Mouse (Mus musculus) kidney, embryonic 16.5 days (tissue): ENCODE measurements around the gene Trpv6. TPM values are rescaled to one million over a fixed set of nuclear protein-coding genes. Genes with fewer than 3 reads are reported as not detected.

Source experiments
- ATAC-seq: fragments of 200-750 bp; cut with Nextera tagmentation; 2 replicates; pipeline ENCODE4 v1.8.0; 2017; ENCODE audit warnings: moderate TSS enrichment; ENCODE audit not compliant: low FRiP score, low TSS enrichment
- H3K27ac ChIP-seq: fragments of 300-500 bp; sonication (generic); 2 replicates; pipeline ENCODE4 v1.5.1; 2014; ENCODE audit warnings: low read length
- H3K27me3 ChIP-seq: fragments of 300-500 bp; sonication (generic); 2 replicates; pipeline ENCODE4 v1.6.1; 2014; ENCODE audit warnings: low read length, control low read depth, mixed read lengths; ENCODE audit not compliant: insufficient read depth
- H3K36me3 ChIP-seq: fragments of 300-500 bp; sonication (generic); 2 replicates; pipeline ENCODE4 v1.6.1; 2014; ENCODE audit warnings: low read length, control low read depth, mixed read lengths; ENCODE audit not compliant: insufficient read depth
- H3K4me1 ChIP-seq: fragments of 300-500 bp; sonication (generic); 2 replicates; pipeline ENCODE4 v1.6.1; 2014; ENCODE audit warnings: low read length, control low read depth, mixed read lengths; ENCODE audit not compliant: insufficient read depth
- H3K4me2 ChIP-seq: fragments of 300-500 bp; sonication (generic); replicated peaks from 2 replicates; pipeline ENCODE4 v1.6.1; 2014; ENCODE audit warnings: low read depth, low read length
- H3K4me3 ChIP-seq: fragments of 300-500 bp; sonication (generic); 2 replicates; pipeline ENCODE4 v1.5.1; 2014; ENCODE audit warnings: mild to moderate bottlenecking, low read length
- H3K9ac ChIP-seq: fragments of 300-500 bp; sonication (generic); replicated peaks from 2 replicates; pipeline ENCODE4 v1.6.1; 2014; ENCODE audit warnings: low read length
- H3K9me3 ChIP-seq: fragments of 300-500 bp; sonication (generic); 2 replicates; pipeline ENCODE4 v1.6.1; 2016; ENCODE audit warnings: low read length, control low read depth
- WGBS: fragments of 180-500 bp; shearing (Covaris S2); extraction: QIAGEN DNeasy Blood & Tissue Kit; methylation state at CpG from one replicate; pipeline ENCODE4 v1.1.7; 2014; 5-methylcytosine and 5-hydroxymethylcytosine counted together
- polyA plus RNA-seq: library from polyadenylated mRNA; unstranded; fragments of >200 nt; fragmentation: Nextera tagmentation; extraction: Ambion mirVana; gene quantifications from 2 replicates; pipeline ENCODE4 v1.2.1, GENCODE M21; 2015

Gene Trpv6
- polyA plus RNA-seq, 1 experiment from 2014 or later = 7.1 TPM

- under 1% methylated on average over 23 of the region's 23 CpGs for WGBS
- Histone ChIP-seq H3K4me2 (peak overlapping the region; percentile 95), H3K4me3 (peak overlapping the region; percentile 80), H3K27ac (peak overlapping the region; percentile 91), H3K4me1 (peaks cover 6% of the 10 kb centered on the region; the same call in 1 of the 2 replicates), H3K9me3 (no peaks in the 10 kb centered on the region), H3K27me3 (no peaks in the 10 kb centered on the region), H3K9ac (peak overlapping the region; percentile 92), H3K36me3 (no peaks in the 10 kb centered on the region)
- peak; percentile 72 for ATAC-seq
Observed at GRCm38 (mm10) chr6:41604401-41605050, 31.7 kb downstream of the Trpv6 start.

- Histone ChIP-seq H3K4me1 (no peaks in the 10 kb centered on the region), H3K27me3 (no peaks in the 10 kb centered on the region), H3K4me2 (no peak overlapping the region), H3K9me3 (no peaks in the 10 kb centered on the region), H3K36me3 (no peaks in the 10 kb centered on the region), H3K27ac (no peak overlapping the region), H3K4me3 (no peak overlapping the region), H3K9ac (no peak overlapping the region)
- no peak for ATAC-seq
- WGBS = 61% methylated on average over 1 of the region's 1 CpGs
Observed at GRCm38 (mm10) chr6:41582189-41582588, 54.0 kb downstream of the Trpv6 start.

GRCm38 (mm10) chr6:41581295-41581694, 54.9 kb downstream of the Trpv6 start:
- Histone ChIP-seq H3K27ac (no peak overlapping the region), H3K9me3 (no peaks in the 10 kb centered on the region), H3K27me3 (no peaks in the 10 kb centered on the region), H3K4me1 (no peaks in the 10 kb centered on the region), H3K36me3 (no peaks in the 10 kb centered on the region), H3K9ac (no peak overlapping the region), H3K4me2 (no peak overlapping the region), H3K4me3 (no peak overlapping the region)
- 56% methylated on average over 7 of the region's 7 CpGs for WGBS
- ATAC-seq = no peak

GRCm38 (mm10) chr6:41577297-41577696, 58.9 kb downstream of the Trpv6 start:
- H3K9me3 ChIP-seq = no peaks in the 10 kb centered on the region
- ATAC-seq = no peak
- no peaks in the 10 kb centered on the region for H3K27me3 ChIP-seq
- H3K4me1 ChIP-seq = no peaks in the 10 kb centered on the region
- WGBS = 57% methylated on average over 5 of the region's 5 CpGs
- no peaks in the 10 kb centered on the region for H3K36me3 ChIP-seq
- no peak overlapping the region for H3K27ac ChIP-seq
- H3K4me2 ChIP-seq = no peak overlapping the region
- no peak overlapping the region for H3K4me3 ChIP-seq
- no peak overlapping the region for H3K9ac ChIP-seq

GRCm38 (mm10) chr6:41576526-41577097, 59.6 kb downstream of the Trpv6 start:
- Histone ChIP-seq H3K9ac (no peak overlapping the region), H3K36me3 (no peaks in the 10 kb centered on the region), H3K27me3 (no peaks in the 10 kb centered on the region), H3K4me1 (no peaks in the 10 kb centered on the region), H3K9me3 (no peaks in the 10 kb centered on the region), H3K27ac (no peak overlapping the region), H3K4me3 (no peak overlapping the region), H3K4me2 (no peak overlapping the region)
- ATAC-seq = peak; percentile 23; the same call in 1 of the 2 replicates
- 49% methylated on average over 5 of the region's 5 CpGs for whole genome bisulfite sequencing

Other genes with a start within 250 kb of the Trpv6 start
- not detected in 2 replicates for gene Gm5771, start 244.0 kb downstream of the Trpv6 start, polyA plus RNA-seq
- not detected in 2 replicates for gene Gm10334, start 190.3 kb downstream of the Trpv6 start, polyA plus RNA-seq
- not detected in 2 replicates for gene Prss1, start 177.5 kb downstream of the Trpv6 start, polyA plus RNA-seq
- gene Prss2, start 114.6 kb downstream of the Trpv6 start, polyA plus RNA-seq = not detected in 2 replicates
- gene Ephb6, start 30.9 kb downstream of the Trpv6 start, polyA plus RNA-seq = 16.2 and 17.6 TPM in 2 replicates
- gene Trpv5, start 44.4 kb upstream of the Trpv6 start, polyA plus RNA-seq = 3.1 and 3.8 TPM in 2 replicates
- 0.22 and 0.58 TPM in 2 replicates for gene Llcfc1, start 48.0 kb upstream of the Trpv6 start, polyA plus RNA-seq
- gene Kel, start 67.9 kb upstream of the Trpv6 start, polyA plus RNA-seq = 2.3 and 3.8 TPM in 2 replicates
- gene Olfr459, start 138.8 kb upstream of the Trpv6 start, polyA plus RNA-seq = not detected in 2 replicates
- not detected in 2 replicates for gene Pip, start 211.1 kb upstream of the Trpv6 start, polyA plus RNA-seq
- not detected in 2 replicates for gene Sval2, start 216.6 kb upstream of the Trpv6 start, polyA plus RNA-seq